Mouse (Mus musculus): ENCODE measurements around the gene Mfap2.

DNA sequence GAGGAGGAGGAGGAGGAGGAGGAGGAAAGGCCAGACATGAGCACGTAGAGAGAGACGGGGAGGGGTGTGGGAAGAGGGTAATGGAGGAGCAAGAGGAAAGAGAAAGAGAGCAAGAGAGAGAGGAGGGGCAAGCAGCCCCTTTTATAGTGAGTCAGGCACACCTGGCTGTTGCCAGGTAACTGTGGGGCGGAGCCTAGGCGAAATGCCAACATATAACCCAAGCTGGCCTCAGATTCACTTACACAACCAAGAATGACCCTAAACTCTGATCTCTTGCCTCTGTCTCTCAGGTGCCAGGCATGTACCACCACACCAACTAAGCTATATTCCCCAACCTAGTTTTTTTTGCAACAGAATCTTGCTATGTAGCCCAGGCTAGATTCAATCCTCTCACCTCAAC is 27.4 kb upstream of the Mfap2 start:
- TF ChIP-seq CTCF (IDR thresholded peaks at IDR 0.05; ENCODE audit: low read depth) (no peak), EP300 (IDR thresholded peaks at IDR 0.05; ENCODE audit: low read depth) (no peak)
